Mouse (Mus musculus): ENCODE data around the gene Rpl9-ps6.
"Not testable (repeated sequence)": the region's sequence is repeated elsewhere in the genome, so short reads cannot be mapped to it uniquely, and the experiment has no call there.

Gene Rpl9-ps6

GRCm38 (mm10) chr19:32466478-32466877 is at the start of gene Rpl9-ps6:
Rpl9-ps6 (minus strand) TSS chr19:32466578.
- in situ Hi-C loops (cut with MboI): no loop called here

DNA sequence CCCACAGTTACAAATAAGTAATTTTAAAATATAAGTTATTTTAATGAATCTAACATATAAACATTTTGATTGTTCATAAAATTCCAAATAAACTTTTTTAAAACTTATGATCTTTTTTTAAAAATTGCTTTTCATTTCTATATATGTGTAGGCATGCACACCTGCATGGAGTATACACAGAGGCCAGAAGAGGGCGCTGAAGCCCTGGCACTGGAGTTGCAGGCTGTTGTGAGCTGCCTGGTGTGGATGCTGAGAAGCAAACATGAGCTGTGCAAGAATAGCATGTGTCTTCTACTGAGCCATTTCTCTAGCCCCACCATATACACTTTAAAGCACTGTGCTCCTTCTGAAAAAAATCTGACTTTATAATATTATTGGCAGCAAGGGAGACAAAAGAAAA is 46.1 kb upstream of the Rpl9-ps6 start:
- in situ Hi-C loops (cut with MboI): no loop called here

GRCm38 (mm10) chr19:32510962-32511361 is 44.6 kb upstream of the Rpl9-ps6 start:
- in situ Hi-C loops (cut with MboI): no loop called here

DNA sequence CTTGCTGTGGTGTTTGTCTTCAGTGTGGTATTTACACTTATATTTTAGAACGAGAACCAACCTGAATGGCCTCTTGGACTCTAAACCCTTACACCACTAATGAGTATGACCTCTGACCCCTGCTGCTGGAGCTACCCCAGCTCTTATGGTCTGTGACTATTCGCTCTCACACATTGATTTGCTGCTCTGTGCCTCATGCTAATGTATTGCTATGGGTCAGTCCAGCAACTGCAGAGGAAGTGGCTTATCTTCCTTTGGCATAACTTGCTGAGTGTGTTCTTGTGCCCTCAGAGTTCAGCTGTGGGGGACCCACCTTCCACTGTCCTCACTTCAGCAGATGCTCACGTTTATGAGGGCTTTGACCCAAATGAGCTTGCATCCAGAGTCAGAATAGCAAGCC is 43.9 kb upstream of the Rpl9-ps6 start:
- in situ Hi-C loops (cut with MboI): no loop called here

GRCm38 (mm10) chr19:32507526-32507925 is 41.1 kb upstream of the Rpl9-ps6 start:
- in situ Hi-C loops (cut with MboI): loop anchor here (10.0 kb wide), 1 partner anchor 177 kb away; no protein-coding TSS in a partner anchor

- in situ Hi-C loops (cut with MboI): loop anchor here (10.0 kb wide), 1 partner anchor 178 kb away; no protein-coding TSS in a partner anchor
These were observed 40.7 kb upstream of the Rpl9-ps6 start for GRCm38 (mm10) chr19:32507100-32507499.

DNA sequence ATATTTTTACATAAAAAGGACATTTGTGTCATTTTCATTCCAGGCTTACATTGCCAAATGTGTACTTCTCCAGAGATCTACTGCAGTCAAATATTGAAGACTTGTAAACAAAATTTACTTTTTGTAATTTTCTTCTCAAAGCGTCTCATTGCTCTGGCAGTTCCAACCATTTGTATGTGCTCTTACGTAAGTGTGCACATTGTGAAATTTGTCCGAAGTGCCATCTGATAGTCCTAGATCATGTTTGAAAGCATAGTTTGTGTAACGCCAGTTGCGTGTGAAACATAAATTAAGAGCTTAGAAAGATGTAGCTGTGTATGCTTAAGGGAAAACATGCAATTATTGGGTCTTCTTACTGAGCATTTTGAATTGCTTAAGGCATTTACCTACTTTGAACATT is 40.1 kb upstream of the Rpl9-ps6 start:
- in situ Hi-C loops (cut with MboI): loop anchor here (10.0 kb wide), 1 partner anchor 178 kb away; no protein-coding TSS in a partner anchor

DNA sequence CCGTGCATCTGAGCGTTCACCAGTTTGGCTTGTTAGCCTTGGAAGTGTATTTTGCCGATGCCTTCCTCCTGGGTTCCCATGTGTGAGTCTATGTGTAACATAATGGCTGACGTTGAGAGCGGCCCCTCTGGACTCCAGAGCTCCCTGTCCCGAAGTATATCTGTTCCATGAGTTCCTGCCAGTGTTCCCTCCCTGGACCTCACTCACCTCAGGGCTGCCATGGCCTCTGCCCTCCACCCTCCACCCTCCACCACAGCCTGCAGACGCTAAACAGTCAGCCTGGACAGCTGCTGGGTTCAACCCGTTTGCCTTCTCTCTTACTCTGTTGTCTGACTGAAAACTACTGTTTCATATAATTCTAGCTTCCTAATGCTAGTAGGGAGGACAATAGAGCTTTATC is 39.7 kb upstream of the Rpl9-ps6 start:
- in situ Hi-C loops (cut with MboI): loop anchor here (10.0 kb wide), 1 partner anchor 179 kb away; no protein-coding TSS in a partner anchor

GRCm38 (mm10) chr19:32501414-32501813 is 35.0 kb upstream of the Rpl9-ps6 start:
- in situ Hi-C loops (cut with MboI): loop anchor here (10.0 kb wide), 1 partner anchor 183 kb away; no protein-coding TSS in a partner anchor

DNA sequence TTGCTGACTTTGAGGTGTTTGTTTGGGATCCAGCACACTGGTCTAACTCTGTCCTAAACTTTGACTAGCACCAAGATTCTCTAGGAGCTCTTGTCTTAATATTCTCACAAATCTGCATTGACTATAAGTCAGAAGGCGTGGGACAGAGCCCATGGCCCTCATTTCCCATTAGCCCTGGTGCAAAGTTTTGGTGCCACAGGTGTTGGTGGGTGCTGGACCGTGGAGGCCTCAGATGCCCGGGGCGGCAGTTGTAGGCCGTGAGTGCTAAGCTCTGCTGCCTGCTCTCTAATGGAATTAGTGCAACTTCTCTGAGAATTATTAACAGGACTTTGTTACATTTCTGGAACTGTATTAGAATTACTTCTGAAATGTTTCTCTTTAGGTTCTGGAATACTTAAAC is 31.6 kb upstream of the Rpl9-ps6 start:
- in situ Hi-C loops (cut with MboI): no loop called here

- in situ Hi-C loops (cut with MboI): no loop called here
These were observed 31.0 kb upstream of the Rpl9-ps6 start for GRCm38 (mm10) chr19:32497411-32497810.

- in situ Hi-C loops (cut with MboI): no loop called here
These were observed 28.7 kb upstream of the Rpl9-ps6 start for GRCm38 (mm10) chr19:32495034-32495433.

DNA sequence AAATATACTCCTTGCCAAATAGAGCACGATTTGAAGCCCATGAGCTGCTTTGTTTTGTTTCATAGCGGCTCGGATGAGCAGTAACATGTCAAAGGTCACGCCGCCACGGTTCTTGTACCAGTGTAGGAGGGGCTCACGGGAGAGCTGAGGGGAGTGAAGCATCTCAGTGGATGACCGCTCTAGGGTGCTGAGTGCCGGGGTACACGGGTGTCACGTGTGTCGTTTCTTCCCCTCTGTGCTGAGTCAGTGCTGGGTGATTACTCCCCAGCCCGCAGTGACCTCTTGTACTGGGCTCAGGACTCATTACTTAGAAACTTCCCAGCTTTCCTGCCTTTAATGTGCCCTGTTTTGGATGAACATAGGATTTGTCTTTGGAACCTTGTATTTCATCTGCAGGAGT is 28.2 kb upstream of the Rpl9-ps6 start:
- in situ Hi-C loops (cut with MboI): no loop called here

GRCm38 (mm10) chr19:32493471-32493870 is 27.1 kb upstream of the Rpl9-ps6 start:
- in situ Hi-C loops (cut with MboI): no loop called here

DNA sequence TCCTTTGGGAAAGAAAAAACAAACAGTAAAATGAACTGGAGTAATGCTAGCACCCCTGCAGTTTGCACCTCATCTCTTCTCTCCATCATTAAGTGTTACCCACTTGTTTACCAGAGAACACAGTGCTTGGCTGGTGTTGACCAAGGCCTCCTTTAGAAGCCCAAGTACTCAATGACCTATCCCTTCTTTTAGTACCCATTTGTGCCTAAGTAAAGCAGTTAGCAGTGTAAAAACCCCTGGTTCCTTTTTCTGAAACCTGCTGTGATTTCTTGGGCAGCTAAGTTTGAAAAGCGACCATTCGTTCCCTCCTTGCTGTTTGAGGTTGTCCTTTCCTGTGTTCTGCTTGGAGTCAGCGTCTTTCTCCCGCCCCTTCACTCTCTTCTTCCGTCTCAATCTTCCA is 26.6 kb upstream of the Rpl9-ps6 start:
- in situ Hi-C loops (cut with MboI): no loop called here

GRCm38 (mm10) chr19:32492339-32492738 is 26.0 kb upstream of the Rpl9-ps6 start:
- in situ Hi-C loops (cut with MboI): no loop called here

DNA sequence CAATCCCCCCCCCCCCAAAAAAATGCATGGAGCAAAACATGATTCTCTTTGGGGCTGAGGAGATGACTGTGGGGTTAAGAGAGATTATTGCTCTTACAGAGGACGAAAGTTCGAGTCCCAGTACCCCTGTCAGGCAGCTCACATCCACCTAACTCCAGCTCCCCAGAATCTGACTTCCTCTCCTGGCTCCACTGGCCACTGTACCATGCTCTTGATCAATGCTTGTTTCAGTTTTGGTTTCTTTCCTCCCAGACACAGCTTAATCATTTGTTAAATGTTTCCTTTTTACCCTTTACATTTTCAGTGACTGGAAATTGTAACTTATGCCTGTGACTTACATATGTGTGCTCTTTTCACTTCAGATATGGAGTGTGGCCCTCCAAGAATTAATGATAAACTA is 24.6 kb upstream of the Rpl9-ps6 start:
- in situ Hi-C loops (cut with MboI): no loop called here

- in situ Hi-C loops (cut with MboI): no loop called here
These were observed 23.0 kb upstream of the Rpl9-ps6 start for GRCm38 (mm10) chr19:32489166-32489895.

GRCm38 (mm10) chr19:32487595-32488255 is 21.3 kb upstream of the Rpl9-ps6 start:
- in situ Hi-C loops (cut with MboI): no loop called here

DNA sequence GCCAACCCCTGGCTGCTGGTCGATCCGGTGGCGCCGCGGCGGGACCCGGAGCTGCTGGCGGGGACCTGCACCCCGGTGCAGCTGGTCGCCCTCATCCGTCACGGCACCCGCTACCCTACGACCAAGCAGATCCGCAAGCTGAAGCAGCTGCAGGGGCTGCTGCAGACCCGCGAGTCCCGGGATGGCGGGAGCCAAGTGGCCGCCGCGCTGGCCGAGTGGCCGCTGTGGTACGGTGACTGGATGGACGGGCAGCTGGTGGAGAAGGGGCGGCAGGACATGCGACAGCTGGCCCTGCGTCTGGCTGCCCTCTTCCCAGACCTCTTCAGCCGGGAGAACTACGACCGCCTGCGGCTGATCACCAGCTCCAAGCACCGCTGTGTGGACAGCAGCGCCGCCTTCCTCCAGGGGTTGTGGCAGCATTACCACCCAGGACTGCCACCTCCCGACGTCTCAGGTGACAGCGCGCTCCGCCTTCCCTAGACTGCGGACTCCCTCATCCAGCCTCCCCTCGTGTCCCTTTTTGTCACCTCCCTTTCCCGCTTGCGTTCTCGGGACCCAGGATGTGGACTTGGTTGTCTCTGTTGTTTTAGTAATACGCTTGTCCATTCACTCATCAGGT is 19.8 kb upstream of the Rpl9-ps6 start:
- in situ Hi-C loops (cut with MboI): not testable (repeated sequence)

DNA sequence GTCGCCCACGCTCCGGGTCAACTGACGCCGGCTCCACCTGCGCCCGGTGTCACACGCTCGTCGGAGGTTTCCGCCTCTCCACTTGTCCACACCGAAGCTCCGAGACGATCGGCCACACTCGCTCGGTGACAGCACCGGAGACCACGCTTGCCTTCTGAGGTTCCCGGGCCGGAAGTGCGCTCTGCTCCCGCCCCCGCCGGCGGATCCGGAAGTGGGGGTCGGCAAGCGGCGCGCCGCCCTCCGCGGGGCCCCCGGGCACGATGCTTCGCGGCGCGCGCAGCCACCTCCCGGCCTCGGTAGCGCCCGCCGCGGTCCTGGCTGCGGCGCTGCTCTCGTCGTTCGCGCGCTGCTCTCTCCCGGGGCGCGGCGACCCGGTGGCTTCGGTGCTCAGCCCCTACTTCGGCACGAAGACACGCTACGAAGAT is 19.3 kb upstream of the Rpl9-ps6 start, which contains the start of gene Minpp1:
Gene Minpp1, plus strand, starts transcription at position 89 of the 425 bp plus-strand sequence.
- in situ Hi-C loops (cut with MboI): no loop called here

- in situ Hi-C loops (cut with MboI): no loop called here
These were observed 18.7 kb upstream of the Rpl9-ps6 start for GRCm38 (mm10) chr19:32484941-32485660.

Measured in mature B cell (primary cell).